Mouse (Mus musculus) brain, embryonic 14.5 days (tissue): Measurements from ENCODE around the gene Ddx27.

ENCODE experiments used
- CTCF ChIP-seq: fragments of 200-500 bp; IDR thresholded peaks from 2 replicates; pipeline ENCODE4 v1.5.1; 2012; ENCODE audit warnings: inconsistent platforms, mild to moderate bottlenecking, moderate library complexity, borderline replicate concordance; ENCODE audit not compliant: insufficient read depth, insufficient read length; ENCODE audit errors: extremely low read depth
- POLR2A ChIP-seq: fragments of 200-500 bp; IDR thresholded peaks from 2 replicates; pipeline ENCODE4 v1.6.1; 2012; ENCODE audit warnings: mild to moderate bottlenecking, inconsistent platforms, borderline replicate concordance; ENCODE audit not compliant: poor library complexity, insufficient read depth, insufficient read length, severe bottlenecking; ENCODE audit errors: extremely low read depth

DNA sequence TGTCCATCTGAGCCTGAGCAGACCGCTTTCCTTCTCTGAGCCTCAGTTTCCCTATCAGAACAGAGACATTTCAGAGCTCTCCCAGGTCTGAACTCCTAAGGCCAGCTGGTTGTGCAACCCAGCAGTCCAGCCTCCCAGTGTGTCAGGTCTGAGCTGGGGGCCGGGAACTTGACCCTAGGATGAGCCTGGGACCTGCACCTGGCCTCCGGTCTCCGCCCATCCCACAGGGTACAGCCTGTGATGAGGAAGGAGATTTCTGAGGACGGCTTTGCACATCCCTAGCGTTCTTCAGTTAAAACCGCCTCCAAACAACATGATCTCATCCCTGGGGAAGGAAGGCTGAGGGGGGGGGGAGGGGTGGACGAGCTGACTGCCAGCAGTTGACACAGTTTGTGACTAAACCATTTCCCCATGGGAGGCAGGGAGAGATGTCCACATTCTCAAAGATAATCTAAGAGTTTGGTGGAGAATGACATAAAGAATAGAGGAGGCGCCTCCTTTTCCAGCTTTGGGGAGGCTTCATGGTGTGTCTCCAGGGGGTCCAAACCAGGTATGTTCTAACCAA lies 64.0 kb downstream of the Ddx27 start:
- TF ChIP-seq POLR2A (no peak), CTCF (no peak)
